Mouse (Mus musculus) Muller cell, postnatal 12 days (primary cell): Measurements from ENCODE around the gene Gpx6.

Experiments
- DNase-seq: peaks from one replicate; pipeline ENCODE4 v3.0.0-alpha.2; 2015; ENCODE audit errors: inconsistent ontology term

Gene Gpx6

DNA sequence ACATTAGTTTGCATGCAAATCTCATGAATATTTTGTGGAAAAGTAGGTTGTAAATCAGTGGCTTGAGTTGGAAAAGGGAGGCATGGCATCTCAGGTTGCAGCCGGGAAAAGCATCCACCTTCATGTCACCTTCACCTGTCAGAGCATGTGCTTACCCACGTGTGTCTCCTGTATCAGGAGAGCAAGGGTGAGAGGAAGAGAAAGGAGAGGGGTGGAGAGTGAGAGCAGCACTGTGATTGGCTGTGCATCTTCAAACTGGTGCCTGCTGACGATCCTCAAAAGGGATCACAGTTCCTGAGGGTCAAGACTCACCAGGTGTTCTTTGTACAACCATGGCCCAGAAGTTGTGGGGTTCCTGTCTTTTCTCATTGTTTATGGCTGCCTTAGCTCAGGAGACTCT is at the start of gene Gpx6:
TSS of gene Gpx6 (plus strand) at position 200 of the 400 bp plus-strand sequence.
- DNase-seq: no peak

DNA sequence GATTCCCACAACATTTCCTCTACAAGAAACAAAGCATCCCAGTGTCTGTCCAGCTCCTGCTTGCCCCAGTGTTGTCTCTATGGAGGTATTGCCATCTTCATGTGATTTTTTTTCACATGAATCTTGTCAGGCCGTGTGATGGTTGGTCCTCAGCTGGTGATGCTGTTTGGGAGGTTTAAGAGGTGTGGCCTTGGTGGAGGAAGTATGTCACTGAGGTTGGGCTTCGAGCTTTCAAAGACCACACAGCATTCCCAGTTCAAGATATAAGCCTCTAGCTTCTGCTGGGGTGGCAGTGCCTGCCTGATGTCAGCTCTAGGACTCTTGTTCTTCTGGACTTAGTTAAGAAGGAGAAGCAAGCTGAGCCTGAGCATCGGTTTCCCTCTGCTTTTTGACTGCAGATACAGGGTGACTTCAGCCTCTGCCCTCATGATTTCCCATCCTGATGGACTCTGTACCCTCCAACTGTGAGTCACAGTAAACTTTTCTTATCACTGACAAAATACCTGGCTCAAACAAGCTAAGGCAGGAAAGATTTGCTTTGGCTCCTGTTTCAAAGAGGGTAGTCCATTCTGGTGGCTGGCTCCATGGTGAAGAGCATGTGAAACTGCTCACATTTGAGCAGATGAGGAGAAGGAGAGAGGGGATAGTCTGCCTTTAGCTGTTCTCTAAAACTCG is 49.0 kb upstream of the Gpx6 start:
- DNase-seq: no peak

DNA sequence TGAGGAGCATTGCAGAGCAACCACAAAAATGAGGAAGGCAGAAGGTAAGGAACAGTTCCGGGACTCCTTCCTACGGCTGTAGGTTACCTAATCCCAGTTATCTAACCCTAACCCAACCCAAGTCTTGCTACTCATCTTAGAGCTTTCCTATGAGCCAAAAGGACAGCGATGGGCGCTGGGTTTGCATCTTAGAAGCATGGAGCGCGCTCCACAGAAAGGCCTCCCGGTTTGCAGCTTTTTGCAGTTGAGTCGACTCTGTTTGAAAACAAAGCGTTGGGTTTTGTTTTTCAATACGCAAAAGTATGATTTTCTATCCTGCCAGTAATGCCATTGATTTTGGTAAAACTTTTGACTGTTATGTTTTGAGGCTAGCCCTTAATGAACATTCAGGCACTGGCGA is 48.0 kb upstream of the Gpx6 start:
- no peak for DNase-seq

DNA sequence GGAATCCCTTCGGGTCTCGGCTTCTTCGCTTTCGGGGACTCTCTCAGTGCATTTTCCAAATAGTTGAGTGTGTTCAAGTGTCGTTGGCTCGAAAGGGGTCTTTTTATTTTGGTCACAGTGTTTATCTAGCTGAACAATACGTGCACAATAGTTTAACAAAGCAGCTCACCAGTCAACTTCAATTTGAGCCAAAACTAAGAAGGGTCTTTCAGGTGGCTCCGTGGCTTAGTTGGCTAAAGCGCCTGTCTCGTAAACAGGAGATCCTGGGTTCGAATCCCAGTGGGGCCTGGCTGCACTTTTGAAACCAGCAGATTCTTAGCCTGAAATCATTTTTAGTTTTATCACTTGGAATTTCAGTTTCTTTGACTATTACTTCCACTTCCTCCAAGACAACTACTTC is 47.6 kb upstream of the Gpx6 start:
- peak; percentile 64 for DNase-seq

DNA sequence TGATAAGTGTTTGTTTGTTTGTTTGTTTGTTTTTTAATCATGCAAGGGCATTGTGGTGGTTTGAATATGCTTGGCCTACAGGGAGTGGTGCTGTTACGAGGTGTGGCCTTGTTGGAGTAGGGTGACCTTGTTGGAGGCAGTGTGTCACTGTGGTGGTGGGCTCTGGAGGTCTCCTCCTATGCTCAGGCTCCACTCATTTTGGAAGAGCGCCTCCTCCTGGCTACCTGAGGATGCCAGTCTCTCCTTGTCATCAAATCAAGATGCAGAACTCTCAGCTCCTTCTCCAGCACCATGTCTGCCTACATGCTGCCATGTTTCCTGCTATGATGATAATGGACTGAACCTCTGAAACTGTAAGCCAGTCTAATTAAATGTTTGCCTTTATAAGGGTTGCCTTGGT is 46.2 kb upstream of the Gpx6 start:
- no peak for DNase-seq

DNA sequence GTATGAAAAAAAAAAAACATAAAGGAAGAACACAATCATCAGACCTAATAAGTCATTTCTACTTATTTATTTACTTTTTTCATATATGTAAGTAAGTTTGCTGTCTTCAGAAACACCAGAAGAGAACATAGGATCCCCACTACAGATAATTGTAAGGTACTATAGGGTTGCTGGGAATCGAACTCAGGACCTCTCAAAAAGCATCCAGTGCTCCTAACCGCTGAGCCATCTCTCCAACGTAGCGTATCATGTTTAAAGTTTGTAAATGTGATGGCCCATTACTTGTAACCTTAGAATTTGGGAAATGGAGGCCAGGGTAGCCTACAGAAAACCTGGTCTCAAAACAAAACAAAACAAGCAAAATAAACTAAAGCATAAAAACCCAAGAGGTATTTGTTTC is 44.4 kb upstream of the Gpx6 start:
- DNase-seq: no peak

DNA sequence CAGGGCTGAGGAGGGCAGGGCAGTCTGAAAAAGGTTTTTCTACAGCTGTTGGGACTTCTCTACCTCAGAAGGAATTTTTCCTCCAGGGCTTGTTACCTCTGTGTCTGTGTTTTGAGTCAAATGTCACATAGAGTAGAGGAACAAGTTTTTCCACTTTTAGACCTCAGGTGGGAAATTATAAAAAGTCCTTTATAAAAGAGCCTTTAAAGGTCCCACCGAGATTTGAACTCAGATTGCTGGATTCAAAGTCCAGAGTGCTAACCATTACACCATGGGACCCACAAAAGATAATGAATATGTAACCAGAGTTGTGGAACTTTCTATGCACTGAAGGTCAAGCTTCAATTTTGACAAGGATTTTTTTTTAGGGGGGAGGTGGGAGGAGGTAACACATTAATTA is 43.7 kb upstream of the Gpx6 start:
- DNase-seq: peak; percentile 20

DNA sequence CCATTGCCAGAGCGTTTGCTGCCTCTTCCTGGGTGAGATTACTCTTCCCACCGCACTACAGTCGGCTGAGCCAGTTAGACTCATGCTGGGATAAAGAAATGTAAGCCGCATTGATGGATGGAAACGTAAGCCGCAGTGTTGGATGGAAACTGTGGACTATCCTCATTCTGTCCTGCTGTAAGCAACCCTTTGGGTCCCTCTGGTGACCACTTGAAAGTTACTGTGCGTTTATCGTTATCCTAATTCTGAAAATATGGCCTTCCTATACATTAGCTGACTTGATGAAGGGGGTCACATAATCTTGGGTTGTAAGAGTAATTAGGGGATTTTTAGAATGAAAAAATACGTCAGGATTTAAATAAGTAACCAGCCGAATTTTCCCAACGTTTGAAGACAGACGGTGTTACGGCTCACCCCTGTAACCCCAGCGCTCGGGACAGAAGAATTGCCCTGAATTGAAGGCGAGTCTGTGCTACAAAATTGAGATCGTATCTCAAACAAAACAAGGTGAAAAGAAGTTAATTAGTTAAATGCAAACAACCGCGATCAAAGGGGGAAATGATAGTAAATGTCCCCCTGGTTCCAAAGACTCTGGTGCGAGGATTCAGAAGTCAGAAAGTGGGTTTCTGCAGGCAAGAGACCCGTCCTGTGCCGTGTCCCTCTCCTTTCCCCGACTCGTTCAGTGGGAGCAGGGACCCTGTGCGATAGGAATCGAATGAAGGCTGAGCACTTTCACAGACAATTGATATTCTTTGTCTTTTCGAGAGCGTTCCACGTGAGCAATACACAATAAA is 36.7 kb upstream of the Gpx6 start:
- DNase-seq: peak; percentile 64

DNA sequence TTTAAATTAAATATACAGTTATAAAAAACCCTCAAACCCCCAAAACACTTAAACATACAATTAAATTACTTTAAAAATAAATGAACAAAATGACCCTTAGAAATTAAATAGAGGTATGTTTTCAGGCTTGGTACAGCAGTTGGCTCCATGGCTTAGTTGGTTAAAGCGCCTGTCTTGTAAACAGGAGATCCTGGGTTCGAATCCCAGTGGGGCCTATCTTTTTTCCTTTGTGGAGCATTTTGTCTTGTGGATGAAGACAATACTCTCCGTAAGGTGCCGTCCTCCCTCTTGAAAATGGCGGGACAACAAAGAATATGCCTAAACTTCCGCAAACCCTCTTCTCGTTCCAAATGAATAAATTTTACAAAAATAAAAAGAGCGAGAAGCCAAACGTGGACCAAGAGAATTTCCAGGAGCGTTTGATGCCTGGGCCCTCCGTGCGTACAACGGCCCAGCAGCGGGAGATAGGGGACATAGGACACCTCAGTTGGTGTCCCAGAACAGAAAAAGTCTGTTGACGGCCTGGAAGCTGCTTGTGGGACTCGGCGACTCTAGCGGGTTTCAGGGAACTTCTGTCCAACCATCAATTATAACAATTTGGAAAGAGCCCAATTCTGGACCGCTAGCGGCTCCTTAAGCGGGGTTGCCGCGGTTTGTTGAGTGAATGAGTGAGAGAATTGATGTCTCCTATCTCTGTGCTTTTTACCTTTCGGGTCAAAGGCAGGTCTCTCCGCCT is 35.9 kb upstream of the Gpx6 start:
- peak; percentile 77 for DNase-seq

DNA sequence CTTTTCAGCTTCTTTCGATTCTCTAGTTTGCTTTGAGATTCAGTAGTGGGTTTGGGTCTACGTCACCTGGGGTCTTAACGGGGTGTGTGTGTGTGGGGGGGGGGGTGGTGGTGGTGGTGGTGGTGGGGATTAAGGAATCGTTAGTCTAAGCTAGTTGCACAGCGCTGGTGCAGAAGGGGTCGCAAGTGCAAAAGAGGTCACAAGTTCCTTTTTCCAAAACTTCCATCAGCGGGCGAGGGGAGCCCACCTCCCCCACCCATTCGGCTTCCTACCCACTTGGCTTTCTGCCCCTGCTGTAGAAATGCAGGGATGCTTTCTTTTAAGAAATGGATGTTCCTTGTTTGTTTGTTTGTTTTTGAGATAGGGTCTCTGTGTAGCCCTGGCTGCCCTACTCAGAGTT is 35.4 kb upstream of the Gpx6 start:
- DNase-seq: no peak

DNA sequence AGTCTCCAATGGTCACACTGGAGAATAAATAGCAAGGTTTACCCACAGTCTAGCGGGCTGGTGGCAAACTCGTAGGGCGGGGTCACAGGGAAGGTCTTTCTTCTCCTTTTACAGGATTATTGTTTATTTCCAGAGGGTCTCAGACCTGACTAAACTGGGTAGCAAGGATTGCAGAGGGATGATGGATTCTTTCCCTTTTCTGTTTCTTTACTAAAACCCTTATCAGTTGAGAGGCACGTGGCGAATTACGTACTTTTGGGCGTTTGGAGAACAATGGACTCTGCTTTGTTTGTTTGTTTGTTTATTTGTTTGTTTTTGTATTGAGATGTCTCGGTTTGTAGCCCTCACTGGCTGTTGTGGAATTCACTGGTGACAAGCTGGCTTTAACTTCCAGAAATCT is 32.8 kb upstream of the Gpx6 start:
- peak; percentile 8 for DNase-seq

DNA sequence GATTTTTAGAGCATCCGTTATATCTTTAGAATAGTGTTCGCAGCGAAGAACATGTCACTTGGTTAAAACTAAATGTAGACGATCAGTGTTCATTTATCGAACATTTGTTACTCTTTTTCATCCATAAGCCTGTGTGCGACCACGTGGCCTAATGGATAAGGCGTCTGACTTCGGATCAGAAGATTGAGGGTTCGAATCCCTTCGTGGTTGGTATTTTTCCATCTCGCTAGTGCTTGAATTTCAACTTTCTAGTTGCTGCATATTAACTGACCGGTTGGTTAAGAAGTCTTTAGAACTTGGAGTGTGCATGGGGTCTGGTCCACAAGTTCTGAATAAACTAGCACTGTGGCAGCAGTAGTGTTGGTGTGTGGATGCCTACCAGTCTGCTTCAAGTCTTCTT is 32.4 kb upstream of the Gpx6 start:
- peak; percentile 79 for DNase-seq

DNA sequence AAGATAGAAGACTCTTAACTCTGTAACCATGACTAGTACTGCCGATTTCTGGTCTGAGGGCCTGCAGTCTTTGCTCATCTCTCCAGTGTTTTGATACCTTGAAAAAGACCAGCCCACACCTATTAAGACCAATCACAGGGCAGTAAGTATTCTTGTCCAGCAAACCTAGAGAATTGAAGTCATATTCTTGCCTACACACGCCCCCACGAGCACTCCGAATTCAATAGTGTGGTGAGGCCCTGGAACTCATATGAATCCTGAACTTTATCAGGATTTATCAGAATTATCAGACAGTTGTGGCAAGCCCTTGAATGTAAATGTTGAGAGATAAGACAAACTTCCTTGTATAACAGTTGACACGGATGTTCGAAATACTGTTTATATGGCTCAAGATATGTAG is 19.3 kb upstream of the Gpx6 start, which contains the start of gene Gpx5:
TSS of gene Gpx5 (minus strand) at position 101 of the 400 bp plus-strand sequence.
- DNase-seq: no peak

DNA sequence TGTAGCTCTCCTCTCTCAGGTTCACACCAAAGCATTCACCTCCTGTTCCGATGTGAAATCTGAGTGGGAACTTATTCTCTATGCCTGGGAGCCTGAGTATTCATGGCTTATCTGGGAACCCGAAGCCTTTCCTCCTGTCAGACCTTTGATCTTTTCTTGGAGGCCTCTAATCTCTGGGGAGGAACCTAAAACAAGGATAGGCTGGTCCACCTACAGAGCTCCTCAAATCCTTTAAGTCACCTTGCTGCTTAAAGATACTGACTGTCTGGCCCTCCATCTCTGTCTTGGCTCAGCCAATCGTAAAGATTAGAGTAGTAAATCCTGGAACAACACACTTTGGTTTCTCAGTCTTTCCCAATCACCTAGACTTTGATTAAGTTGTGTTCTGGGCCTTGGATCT is 13.4 kb upstream of the Gpx6 start:
- no peak for DNase-seq

DNA sequence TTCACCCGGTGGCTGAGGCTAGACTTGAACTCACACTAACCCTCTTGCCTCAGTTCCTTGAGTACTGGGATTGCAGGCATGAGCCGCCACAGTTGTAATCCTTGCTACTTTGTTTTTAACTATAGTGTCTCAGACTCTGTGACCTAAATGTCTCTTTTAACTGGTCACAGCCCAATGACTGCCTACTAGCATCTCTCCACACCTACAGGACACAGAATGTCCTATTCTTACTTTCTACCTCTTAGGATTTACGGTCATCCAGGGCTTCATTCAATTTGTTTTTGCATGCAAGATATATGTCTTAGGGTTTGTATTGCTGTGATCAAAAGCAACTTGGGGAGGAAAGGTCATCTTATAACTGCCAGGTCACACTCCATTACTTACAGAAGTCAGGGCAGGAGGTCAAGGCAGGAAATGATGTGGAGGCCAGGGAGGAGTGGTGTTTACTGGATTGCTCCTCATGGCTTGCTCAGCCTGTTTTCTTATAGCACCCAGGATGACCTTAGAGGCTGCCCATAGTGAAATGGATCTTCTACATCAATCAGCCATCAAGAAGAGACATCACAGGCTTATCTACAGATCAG is 7.3 kb upstream of the Gpx6 start:
- DNase-seq: no peak

DNA sequence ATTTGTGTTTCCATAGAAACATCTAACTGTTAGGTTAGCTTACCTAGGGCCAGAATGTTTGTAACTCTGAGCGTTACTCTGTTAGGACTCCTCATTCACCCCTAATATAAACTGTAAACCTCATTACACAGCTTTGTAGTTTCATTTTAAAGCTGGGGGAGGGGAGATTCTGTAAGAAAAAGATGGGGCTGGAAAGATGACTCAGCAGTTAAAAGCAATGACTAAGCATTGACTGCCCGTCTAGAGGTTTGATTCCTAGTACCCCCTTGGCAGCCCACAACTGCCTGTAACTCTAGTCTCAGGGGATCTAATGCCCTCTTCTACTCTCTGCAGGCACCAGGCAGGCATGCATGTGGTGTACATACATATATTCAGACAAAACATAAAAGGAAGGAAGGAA is 2.1 kb upstream of the Gpx6 start:
- DNase-seq: no peak

DNA sequence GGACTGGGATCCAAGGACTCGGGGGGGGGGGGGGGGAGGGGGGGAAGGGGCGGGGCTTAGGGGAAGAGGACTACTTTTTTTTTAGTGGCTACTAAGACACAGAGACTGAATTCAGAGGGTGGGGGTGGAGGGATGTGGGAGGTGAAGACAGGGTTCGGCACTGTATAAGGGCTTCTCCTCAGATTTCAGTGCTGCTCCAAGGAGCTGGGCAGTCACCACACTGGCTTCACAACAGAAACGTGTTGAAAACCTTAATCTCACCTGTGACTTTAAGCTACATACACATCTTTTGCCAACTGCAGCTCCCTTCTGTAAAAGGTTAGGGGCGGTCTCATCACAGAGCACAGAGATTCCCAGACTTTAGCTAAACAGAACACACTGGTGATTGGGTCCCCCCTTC is 929 bp downstream of the Gpx6 start:
- no peak for DNase-seq

DNA sequence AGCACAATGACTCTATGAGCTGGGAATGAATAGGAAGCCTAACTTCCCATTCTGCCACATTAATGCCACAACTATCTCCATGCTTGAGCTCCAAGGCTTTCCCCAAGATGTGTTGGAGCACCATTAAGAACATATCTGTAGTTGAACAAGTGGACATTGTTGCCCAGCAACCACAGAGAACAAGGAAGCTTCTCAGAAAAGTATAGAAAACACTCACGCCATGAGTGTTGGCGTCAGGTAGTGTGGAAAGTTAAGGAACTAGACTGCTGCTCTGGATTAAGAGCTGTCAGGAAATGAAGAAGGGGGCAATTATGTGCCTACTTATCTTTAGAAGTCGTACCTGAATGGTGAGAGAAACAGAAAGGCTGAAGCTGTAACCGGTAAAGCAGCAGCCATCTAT is 2.0 kb downstream of the Gpx6 start:
- no peak for DNase-seq

DNA sequence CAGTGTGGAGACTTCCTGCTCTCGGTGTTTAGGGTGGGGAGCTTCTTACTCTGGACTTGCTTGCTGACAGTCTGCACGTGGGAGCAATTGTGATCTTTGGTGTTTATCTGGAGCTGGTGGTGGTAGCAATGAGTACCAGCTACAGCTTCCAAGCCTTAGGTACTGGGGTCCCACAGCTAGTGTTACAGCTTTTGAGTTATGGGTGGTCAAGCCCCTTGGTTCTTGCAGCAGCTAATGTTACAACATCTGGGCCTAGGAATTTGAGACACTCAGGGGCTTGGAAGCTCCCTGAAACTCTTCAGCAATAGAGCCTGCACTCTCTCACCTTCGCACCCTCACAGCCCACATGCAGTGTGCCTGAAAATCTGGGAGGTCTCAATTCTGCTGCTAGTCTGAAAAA is 8.3 kb downstream of the Gpx6 start:
- DNase-seq: no peak

DNA sequence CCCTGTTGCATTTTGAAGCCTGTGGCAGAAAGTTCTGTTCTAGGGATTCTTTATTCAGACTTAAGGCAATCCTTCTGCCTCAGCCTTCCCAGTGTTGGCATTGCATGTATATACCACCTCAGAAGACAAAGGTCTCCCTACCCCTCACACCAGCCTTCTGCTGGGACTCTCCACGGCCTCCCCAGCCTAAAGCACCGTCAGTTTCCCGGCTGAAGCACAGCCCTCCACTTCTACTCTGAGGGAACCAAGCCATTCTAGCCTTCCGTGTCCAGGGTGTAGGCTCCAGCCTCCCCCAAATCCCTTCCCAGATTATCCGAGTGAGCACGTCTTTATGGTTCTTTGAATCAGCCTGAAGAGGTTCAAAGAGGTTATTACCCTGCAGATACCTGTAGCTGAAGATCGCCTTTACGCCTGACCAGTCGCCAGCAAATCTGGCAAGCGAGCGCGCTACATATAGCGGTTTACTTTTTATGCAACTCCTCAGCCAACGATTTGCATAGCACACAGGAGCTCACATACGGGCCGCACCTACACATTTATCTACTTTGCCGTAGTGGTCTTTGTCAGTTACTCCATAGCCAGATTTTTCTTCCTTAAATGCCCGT is 10.1 kb downstream of the Gpx6 start:
- DNase-seq: peak; percentile 20

DNA sequence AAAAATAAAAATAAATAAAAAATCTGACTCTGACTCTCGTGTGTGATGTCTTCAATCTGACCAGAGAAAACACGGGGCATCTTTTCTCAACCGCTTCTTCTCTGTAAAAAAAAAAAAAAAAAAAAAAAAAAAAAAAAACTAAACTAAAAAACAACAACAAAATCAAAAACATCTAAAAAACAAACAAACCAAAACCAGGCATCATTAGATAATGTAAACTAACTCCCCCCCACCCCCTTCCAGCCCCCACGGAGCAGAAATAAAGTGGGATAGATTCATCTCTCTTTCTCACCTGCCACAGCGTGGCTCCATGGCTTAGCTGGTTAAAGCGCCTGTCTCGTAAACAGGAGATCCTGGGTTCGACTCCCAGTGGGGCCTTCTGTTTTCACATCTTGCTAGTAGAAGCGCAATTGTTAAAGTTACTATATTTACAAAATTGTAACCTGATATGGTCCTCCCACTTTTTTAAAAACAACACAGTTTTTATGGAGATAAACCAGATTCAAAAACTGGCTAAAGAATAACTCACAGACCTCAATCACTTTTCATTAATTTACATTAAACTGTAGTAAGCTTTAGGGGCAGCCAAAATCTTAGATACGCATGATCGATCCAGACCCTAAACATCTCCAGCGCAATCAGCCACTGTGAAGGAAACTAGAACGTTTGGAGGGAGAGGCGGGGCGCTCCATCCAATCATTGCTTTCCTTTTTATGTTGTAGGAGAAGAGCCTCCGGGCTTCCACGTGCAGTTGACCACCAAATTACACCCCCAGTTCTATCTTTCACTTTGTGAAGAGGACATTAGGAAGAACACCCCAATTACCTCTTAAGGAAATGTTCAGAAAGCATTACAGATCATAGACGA is 10.8 kb downstream of the Gpx6 start:
- peak; percentile 58 for DNase-seq
